ENCODE assay signal across 15 mouse cellular contexts in the genomic region with DNA sequence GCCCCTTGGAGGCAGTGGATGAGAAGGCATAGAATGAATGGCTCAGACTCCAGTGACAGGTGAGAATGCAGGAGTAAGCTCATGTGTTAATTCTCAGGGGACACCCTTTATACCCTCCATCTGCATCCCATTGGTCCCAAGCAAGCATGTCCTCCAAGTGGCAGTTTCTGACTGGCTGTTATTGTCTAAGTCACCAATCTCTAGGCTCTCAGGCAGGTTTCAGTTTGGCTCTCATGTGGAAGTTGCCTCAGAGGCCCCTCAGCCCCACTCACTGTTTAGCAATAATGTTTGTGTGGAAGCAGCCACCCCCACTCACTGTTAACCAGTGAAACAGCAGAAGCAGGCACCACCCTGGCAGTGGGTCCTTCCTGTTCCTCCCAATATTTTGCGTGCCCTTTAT.
DNase-seq lines count a peak whose midpoint lies in the region; ATAC-seq lines count a peak whose summit lies in the region.
"Had no signal": no experiment of that assay in that cellular context is flagged by ENCODE, and none has a peak within 500 bp of the region (broad histone marks: within the 10 kb centered on the region; RNA-seq: fewer than 3 reads in every experiment).

No protein-coding gene starts in this region.

- no peaks in the 10 kb centered on the region for H3K27me3 ChIP-seq in midbrain, embryonic 12.5 days
- H3K27me3 ChIP-seq in midbrain, embryonic 10.5 days (ENCODE audit: low read depth, poor library complexity, severe bottlenecking) = no peaks in the 10 kb centered on the region
- H3K27me3 ChIP-seq in limb, embryonic 13.5 days = no peaks in the 10 kb centered on the region
- H3K27me3 ChIP-seq in midbrain, embryonic 13.5 days = no peaks in the 10 kb centered on the region
- H3K27me3 ChIP-seq: megakaryocyte, embryonic 14.5 days had no signal

- peak; percentile 1 for DNase-seq in adrenal gland, adult 8-10 months
- no peak for DNase-seq in adrenal gland, postnatal 25 days
- no peak for DNase-seq in midbrain, embryonic 10.5 days (ENCODE audit: low spot score)
- DNase-seq in layer of hippocampus, adult 18-20 months (ENCODE audit: low spot score in 2 of 2) = no peak
- no peak for DNase-seq in spleen, postnatal 14 days (ENCODE audit: low spot score in 2 of 2)
- DNase-seq: cerebellum, postnatal 10 days; heart, adult 2 months; heart, postnatal 14 days; right cerebral cortex, postnatal 4 days had no signal

- H3K4me3 ChIP-seq in midbrain, embryonic 12.5 days = no peak overlapping the region
- no peak overlapping the region for H3K4me3 ChIP-seq in midbrain, embryonic 10.5 days
- H3K4me3 ChIP-seq in limb, embryonic 13.5 days = no peak overlapping the region
- H3K4me3 ChIP-seq in midbrain, embryonic 13.5 days (replicated peaks) = no peak overlapping the region
- H3K4me3 ChIP-seq: heart, adult 2 months; layer of hippocampus, adult 2 months; megakaryocyte, embryonic 14.5 days; myocyte had no signal

- no peak overlapping the region for H3K4me2 ChIP-seq in midbrain, embryonic 12.5 days (replicated peaks)
- H3K4me2 ChIP-seq in limb, embryonic 13.5 days (replicated peaks) = no peak overlapping the region
- H3K4me2 ChIP-seq in midbrain, embryonic 13.5 days (replicated peaks) = no peak overlapping the region

- no peak overlapping the region for H3K27ac ChIP-seq in midbrain, embryonic 12.5 days (replicated peaks)
- H3K27ac ChIP-seq in midbrain, embryonic 10.5 days (replicated peaks) = no peak overlapping the region
- H3K27ac ChIP-seq in limb, embryonic 13.5 days = no peak overlapping the region
- no peak overlapping the region for H3K27ac ChIP-seq in midbrain, embryonic 13.5 days
- H3K27ac ChIP-seq: heart, adult 2 months; layer of hippocampus, adult 2 months had no signal

- no peaks in the 10 kb centered on the region for H3K36me3 ChIP-seq in midbrain, embryonic 12.5 days
- no peaks in the 10 kb centered on the region for H3K36me3 ChIP-seq in midbrain, embryonic 10.5 days
- H3K36me3 ChIP-seq in limb, embryonic 13.5 days = no peaks in the 10 kb centered on the region
- H3K36me3 ChIP-seq in midbrain, embryonic 13.5 days = no peaks in the 10 kb centered on the region

- no peak overlapping the region for H3K9ac ChIP-seq in midbrain, embryonic 12.5 days (replicated peaks)
- no peak overlapping the region for H3K9ac ChIP-seq in limb, embryonic 13.5 days
- H3K9ac ChIP-seq in midbrain, embryonic 13.5 days (replicated peaks) = no peak overlapping the region

- 0 out of 2 replicates have a peak, but pooled peaks have one; percentile 30 for ATAC-seq in midbrain, embryonic 12.5 days (ENCODE audit: low FRiP score, low read depth)
- 0 out of 2 replicates have a peak, but pooled peaks have one; percentile 36 for ATAC-seq in limb, embryonic 13.5 days (ENCODE audit: low FRiP score, low read depth)
- ATAC-seq in midbrain, embryonic 13.5 days = no peak

- H3K4me1 ChIP-seq in midbrain, embryonic 12.5 days = no peaks in the 10 kb centered on the region
- H3K4me1 ChIP-seq in midbrain, embryonic 10.5 days = peaks cover 7% of the 10 kb centered on the region
- H3K4me1 ChIP-seq in limb, embryonic 13.5 days = 0 out of 2 replicates have a peak, but pooled peaks cover 5% of the 10 kb centered on the region
- no peaks in the 10 kb centered on the region for H3K4me1 ChIP-seq in midbrain, embryonic 13.5 days (replicated peaks)
- H3K4me1 ChIP-seq: megakaryocyte, embryonic 14.5 days had no signal

- WGBS in midbrain, embryonic 12.5 days = 79% methylated on average over 1 of the region's 1 CpGs
- WGBS in midbrain, embryonic 10.5 days = 95% methylated on average over 1 of the region's 1 CpGs
- WGBS in limb, embryonic 13.5 days = 23% methylated on average over 1 of the region's 1 CpGs
- WGBS in midbrain, embryonic 13.5 days = 87% methylated on average over 1 of the region's 1 CpGs

- H3K9me3 ChIP-seq in midbrain, embryonic 12.5 days = no peaks in the 10 kb centered on the region
- H3K9me3 ChIP-seq in midbrain, embryonic 10.5 days (replicated peaks) = no peaks in the 10 kb centered on the region
- no peaks in the 10 kb centered on the region for H3K9me3 ChIP-seq in limb, embryonic 13.5 days
- no peaks in the 10 kb centered on the region for H3K9me3 ChIP-seq in midbrain, embryonic 13.5 days
- H3K9me3 ChIP-seq: megakaryocyte, embryonic 14.5 days had no signal
